Mouse (Mus musculus) spleen, adult 2 months (tissue): ENCODE measurements at regions not wholly inside any gene's neighbourhood (a gene's known extent, or its start where the extent isn't known, plus 50 kb on each side); places are given as distances from the start of the nearest gene placed in this dataset.

Source experiments
- CTCF ChIP-seq: fragments of 200-500 bp; IDR thresholded peaks from 2 replicates; pipeline ENCODE4 v1.5.1; 2011; ENCODE audit warnings: mild to moderate bottlenecking, inconsistent platforms; ENCODE audit not compliant: insufficient read depth, insufficient read length, insufficient replicate concordance; ENCODE audit errors: extremely low read depth
- POLR2A ChIP-seq: fragments of 200-500 bp; IDR thresholded peaks from 2 replicates; pipeline ENCODE4 v1.6.1; 2011; ENCODE audit warnings: low read depth, low read length, inconsistent platforms

DNA sequence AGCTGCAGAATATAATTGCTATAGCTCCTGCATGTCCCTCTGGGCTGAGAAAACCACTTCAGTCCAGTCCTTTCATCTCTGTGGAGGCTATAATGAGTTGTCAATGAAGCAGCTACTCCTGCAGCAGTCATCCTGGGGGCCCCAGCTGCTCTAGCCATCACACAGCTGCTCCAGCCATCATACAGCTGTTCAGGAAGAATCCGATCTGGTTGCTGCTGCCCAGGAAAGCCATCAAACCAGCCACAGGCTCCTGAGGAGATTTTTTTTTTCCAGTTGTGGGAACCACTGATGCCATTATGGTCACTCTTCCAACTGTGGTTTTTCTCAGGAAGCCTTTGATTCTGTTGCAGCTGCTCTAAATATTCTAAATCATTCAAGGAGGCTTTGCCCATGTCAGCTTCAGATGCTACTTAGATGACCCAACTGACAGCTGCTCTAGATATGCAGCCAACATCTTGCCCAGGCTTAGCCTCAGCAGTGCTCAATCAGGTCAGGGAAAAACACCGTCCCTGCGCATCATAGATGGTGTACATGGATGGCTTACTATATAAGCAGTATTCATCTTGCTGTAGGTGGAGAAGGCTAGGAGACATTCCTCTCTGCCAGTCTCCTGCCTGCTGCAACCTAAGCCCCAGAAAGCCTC lies 177.0 kb upstream of the Pfn2 start:
- TF ChIP-seq CTCF (no peak), POLR2A (no peak)
